Mouse (Mus musculus) small intestine, adult 2 months (tissue): ENCODE measurements around the gene Dtnbp1.

Experiments used
- CTCF ChIP-seq: fragments of 200-500 bp; IDR thresholded peaks from 2 replicates; pipeline ENCODE4 v1.5.1; 2012; ENCODE audit warnings: low read depth, mild to moderate bottlenecking, control low read depth, inconsistent platforms, low read length, moderate library complexity, mixed read lengths; ENCODE audit not compliant: insufficient replicate concordance, insufficient read length; ENCODE audit errors: extremely low read depth
- POLR2A ChIP-seq: fragments of 200-500 bp; IDR thresholded peaks from 2 replicates; pipeline ENCODE4 v1.6.1; 2012; ENCODE audit warnings: low read depth, mild to moderate bottlenecking, control low read depth, inconsistent platforms, low read length, moderate library complexity

DNA sequence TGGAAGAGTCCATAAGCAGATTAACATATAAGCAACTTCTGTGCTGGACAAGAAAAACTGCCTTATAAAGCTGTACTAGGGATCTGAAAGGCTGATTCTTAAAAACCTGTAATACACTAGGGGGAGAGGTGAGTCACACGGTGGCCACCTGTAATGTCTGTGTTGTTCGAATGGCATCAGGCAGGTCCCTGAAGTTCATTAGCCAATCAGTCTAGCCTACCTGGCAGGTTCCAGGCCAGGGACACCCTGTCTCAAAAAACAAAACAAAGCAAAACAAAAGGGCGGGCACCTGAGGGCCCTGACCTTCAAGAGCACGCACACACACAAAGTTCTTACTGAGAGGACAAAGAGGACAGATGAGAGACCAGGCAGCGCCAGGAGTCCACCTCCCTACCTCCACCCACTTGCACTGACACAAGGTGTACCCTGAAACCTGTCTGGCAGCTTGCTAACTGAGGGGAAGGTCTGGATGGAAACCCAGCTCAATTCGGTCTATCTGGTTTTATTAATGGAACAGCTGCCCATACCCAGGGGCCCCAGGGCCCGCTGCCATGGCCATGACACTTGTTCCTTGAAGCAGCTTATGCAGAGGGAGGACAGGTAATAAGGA, 11.8 kb downstream of the Dtnbp1 start:
- TF ChIP-seq CTCF, result no peak
- no peak for TF ChIP-seq POLR2A
